Comparison of ENCODE assay signal across 34 mouse cellular contexts in genomic region chr1:97745712-97746111, GRCm38 (mm10).
"Had no signal": no experiment of that assay in that cellular context is flagged by ENCODE, and none has a peak within 500 bp of the region (broad histone marks: within the 10 kb centered on the region; RNA-seq: fewer than 3 reads in every experiment).

No protein-coding gene starts in this region.

- H3K9me3 ChIP-seq: heart, embryonic 12.5 days; heart, embryonic 13.5 days; heart, embryonic 15.5 days; hindbrain, embryonic 10.5 days; hindbrain, embryonic 12.5 days; hindbrain, embryonic 13.5 days; hindbrain, embryonic 15.5 days; intestine, embryonic 15.5 days; kidney, embryonic 15.5 days had no signal

- H3K27ac ChIP-seq: heart, embryonic 13.5 days; heart, embryonic 15.5 days; hindbrain, embryonic 10.5 days; hindbrain, embryonic 12.5 days; hindbrain, embryonic 13.5 days; hindbrain, embryonic 14.5 days; hindbrain, embryonic 15.5 days; hindbrain, postnatal 0 days; intestine, embryonic 15.5 days; kidney, embryonic 15.5 days; kidney, postnatal 0 days; layer of hippocampus, adult 2 months; left cerebral cortex, adult 2 months had no signal

- H3K4me2 ChIP-seq: heart, embryonic 11.5 days; heart, embryonic 12.5 days; heart, embryonic 13.5 days; heart, embryonic 15.5 days; hindbrain, embryonic 12.5 days; hindbrain, embryonic 13.5 days; hindbrain, embryonic 14.5 days; hindbrain, embryonic 15.5 days; intestine, embryonic 15.5 days; kidney, embryonic 15.5 days had no signal

- H3K9ac ChIP-seq: heart, embryonic 12.5 days; heart, embryonic 13.5 days; heart, embryonic 15.5 days; hindbrain, embryonic 12.5 days; hindbrain, embryonic 13.5 days; hindbrain, embryonic 14.5 days; hindbrain, embryonic 15.5 days; intestine, embryonic 15.5 days; kidney, embryonic 15.5 days had no signal

- ATAC-seq: hindbrain, embryonic 16.5 days; hindbrain, postnatal 0 days; intestine, embryonic 15.5 days; intestine, embryonic 16.5 days; intestine, postnatal 0 days had no signal

- DNase-seq: heart, postnatal 10 days; heart, postnatal 14 days; heart, postnatal 36 days; heart, postnatal 4 days; kidney, adult 11 months; kidney, adult 18-20 months; kidney, adult 2 months; kidney, adult 8-10 months; kidney, adult 9 months; kidney, postnatal 10 days; kidney, postnatal 14 days; kidney, postnatal 25 days; kidney, postnatal 36 days; kidney, postnatal 4 days; layer of hippocampus, adult 9-11 months; layer of hippocampus, postnatal 36 days had no signal

- H3K4me1 ChIP-seq: hindbrain, embryonic 10.5 days; hindbrain, embryonic 12.5 days; hindbrain, embryonic 13.5 days; hindbrain, embryonic 15.5 days; intestine, embryonic 15.5 days; kidney, embryonic 15.5 days had no signal

- H3K27me3 ChIP-seq: heart, embryonic 12.5 days; heart, embryonic 13.5 days; heart, embryonic 15.5 days; hindbrain, embryonic 12.5 days; hindbrain, embryonic 13.5 days; hindbrain, embryonic 15.5 days; intestine, embryonic 15.5 days; kidney, embryonic 15.5 days had no signal

- H3K4me3 ChIP-seq: heart, embryonic 12.5 days; heart, embryonic 13.5 days; heart, embryonic 15.5 days; hindbrain, embryonic 10.5 days; hindbrain, embryonic 12.5 days; hindbrain, embryonic 13.5 days; hindbrain, embryonic 15.5 days; intestine, embryonic 15.5 days; kidney, embryonic 15.5 days; layer of hippocampus, adult 2 months; left cerebral cortex, adult 2 months had no signal
